Mouse (Mus musculus) forebrain, embryonic 10.5 days (tissue): ENCODE data around the gene Gde1. TPM values are rescaled to one million over a fixed set of nuclear protein-coding genes. Genes with fewer than 3 reads are reported as not detected.

Experiments used
- DNase-seq: peaks from one replicate; pipeline ENCODE4 v3.0.0-alpha.2; 2017; ENCODE audit warnings: low spot score; ENCODE audit errors: extremely low spot score
- H3K27ac ChIP-seq: fragments of 300-500 bp; sonication (generic); 2 replicates; pipeline ENCODE4 v1.5.1; 2016; ENCODE audit warnings: mild to moderate bottlenecking
- H3K27me3 ChIP-seq: fragments of 300-500 bp; sonication (generic); 2 replicates; pipeline ENCODE4 v1.6.1; 2016; ENCODE audit warnings: mild to moderate bottlenecking; ENCODE audit not compliant: poor library complexity, severe bottlenecking
- H3K36me3 ChIP-seq: fragments of 300-500 bp; sonication (generic); replicated peaks from 2 replicates; pipeline ENCODE4 v1.6.1; 2016; ENCODE audit warnings: mild to moderate bottlenecking, moderate library complexity
- H3K4me1 ChIP-seq: fragments of 300-500 bp; sonication (generic); 2 replicates; pipeline ENCODE4 v1.6.1; 2016
- H3K4me3 ChIP-seq: fragments of 300-500 bp; sonication (generic); 2 replicates; pipeline ENCODE4 v1.5.1; 2016; ENCODE audit warnings: mild to moderate bottlenecking, moderate library complexity
- H3K9me3 ChIP-seq: fragments of 300-500 bp; sonication (generic); 2 replicates; pipeline ENCODE4 v1.6.1; 2016; ENCODE audit warnings: mild to moderate bottlenecking, moderate library complexity
- WGBS: fragments of 180-500 bp; shearing (Covaris S2); methylation state at CpG from one replicate; pipeline ENCODE4 v1.1.7; 2016; 5-methylcytosine and 5-hydroxymethylcytosine counted together
- polyA plus RNA-seq: library from polyadenylated mRNA; unstranded; fragments of >200 nt; fragmentation: Nextera tagmentation; extraction: Ambion mirVana; gene quantifications from 2 replicates; pipeline ENCODE4 v1.2.1, GENCODE M21; 2016

Gde1 gene
- 76.1 and 82.2 TPM in 2 replicates for polyA plus RNA-seq

DNA sequence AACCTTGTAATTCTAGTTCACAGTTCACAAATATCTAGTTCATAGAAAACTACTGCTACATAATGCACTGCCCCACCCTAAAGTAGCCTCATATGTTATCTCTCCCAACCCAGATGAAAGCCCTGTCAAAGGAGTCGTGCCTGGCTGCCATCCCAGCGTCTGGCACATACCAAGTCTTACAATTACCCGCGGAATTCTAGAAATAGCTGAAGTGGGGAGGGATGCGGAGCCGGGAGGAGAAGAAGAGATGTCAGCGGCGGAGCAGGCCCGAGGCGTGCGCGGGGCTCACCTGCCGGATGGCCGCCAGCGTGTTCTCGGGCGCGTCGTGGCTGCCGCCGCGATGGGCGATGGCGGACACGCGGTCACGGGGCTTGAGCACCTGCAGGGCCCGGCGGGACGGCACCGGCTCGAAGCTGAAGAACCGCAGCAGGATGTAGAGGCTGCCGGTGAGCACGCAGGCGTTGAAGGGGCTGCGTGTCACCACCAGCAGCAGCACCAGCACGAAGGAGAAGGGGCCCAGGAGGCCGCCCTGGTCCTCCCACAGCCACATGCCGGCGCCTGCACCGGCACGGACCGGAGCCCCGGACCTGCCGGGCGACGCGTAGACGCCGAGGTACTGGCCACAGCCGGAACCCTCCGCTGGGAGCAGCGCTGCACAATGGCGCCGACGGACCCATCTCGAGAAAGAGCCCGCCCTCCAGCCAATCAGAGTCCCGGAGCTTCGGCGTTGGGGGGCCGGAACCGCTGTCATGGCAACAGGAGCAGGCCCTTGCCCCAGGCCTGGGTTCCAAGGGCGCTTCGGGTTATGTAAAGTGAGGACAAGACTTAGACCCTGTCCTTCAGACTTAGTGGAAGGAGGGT, at the start of gene Gde1:
Gde1 (minus strand) TSS at position 678 of the 861 bp plus-strand sequence.
- peak; percentile 95 for DNase-seq
- H3K4me1 ChIP-seq, result peaks cover 34% of the 10 kb centered on the region
- H3K4me3 ChIP-seq, result peak within 1 kb of the TSS; percentile 85
- no peaks in the 10 kb centered on the region for H3K27me3 ChIP-seq
- under 1% methylated on average over 66 of the region's 66 CpGs for WGBS
- H3K27ac ChIP-seq, result peak within 1 kb of the TSS; percentile 95
- peaks cover 31% of the 10 kb centered on the region for H3K36me3 ChIP-seq
- H3K9me3 ChIP-seq, result no peaks in the 10 kb centered on the region

DNA sequence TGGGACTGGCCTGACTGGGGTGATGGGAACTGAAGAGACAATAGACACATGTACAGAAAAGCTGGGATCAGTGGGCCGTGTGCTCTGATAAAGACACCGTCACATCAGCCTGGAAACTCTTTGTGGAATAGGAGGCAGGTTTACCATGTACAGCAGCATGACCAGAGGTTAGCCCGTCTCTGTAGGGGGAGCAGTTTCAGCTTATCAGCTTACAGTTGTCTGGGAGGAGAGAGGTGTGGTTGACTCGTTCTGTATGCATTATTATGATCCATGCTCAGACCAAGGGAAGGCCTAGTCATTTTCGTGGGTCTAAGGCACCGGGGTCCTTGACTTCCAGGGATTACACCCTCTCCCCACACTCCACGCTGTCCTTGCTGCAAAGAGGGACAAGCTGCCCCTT, 46.0 kb upstream of the Gde1 start:
- WGBS, result 85% methylated on average over 7 of the region's 7 CpGs
- DNase-seq, result no peak
- Histone ChIP-seq H3K4me1 (no peaks in the 10 kb centered on the region), H3K36me3 (peaks cover 92% of the 10 kb centered on the region), H3K27me3 (no peaks in the 10 kb centered on the region), H3K4me3 (no peak overlapping the region), H3K9me3 (no peaks in the 10 kb centered on the region), H3K27ac (no peak overlapping the region)

DNA sequence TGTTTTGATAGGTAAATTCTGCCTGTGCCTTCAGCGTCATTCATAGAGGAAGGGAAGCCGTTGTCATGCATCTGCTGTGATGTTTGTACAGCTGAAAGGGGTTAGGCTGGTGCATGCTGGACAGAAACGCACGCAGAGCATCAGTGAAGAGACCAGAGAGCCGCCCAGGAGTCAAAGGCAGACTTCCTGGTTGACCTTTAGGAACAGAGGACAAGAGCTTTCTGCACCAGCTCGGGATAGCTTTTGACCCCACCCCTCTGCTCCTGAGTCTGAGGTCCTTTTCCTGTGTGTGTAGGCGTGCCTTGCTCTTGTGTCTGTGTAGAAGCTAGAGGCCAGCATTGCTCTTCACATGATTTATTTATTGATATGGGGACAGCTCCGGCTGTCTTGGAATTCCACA, 44.1 kb upstream of the Gde1 start:
- no peaks in the 10 kb centered on the region for H3K27me3 ChIP-seq
- 77% methylated on average over 8 of the region's 8 CpGs for WGBS
- H3K36me3 ChIP-seq, result peaks cover 86% of the 10 kb centered on the region
- H3K9me3 ChIP-seq, result no peaks in the 10 kb centered on the region
- no peaks in the 10 kb centered on the region for H3K4me1 ChIP-seq
- DNase-seq, result no peak
- no peak overlapping the region for H3K27ac ChIP-seq
- H3K4me3 ChIP-seq, result no peak overlapping the region

DNA sequence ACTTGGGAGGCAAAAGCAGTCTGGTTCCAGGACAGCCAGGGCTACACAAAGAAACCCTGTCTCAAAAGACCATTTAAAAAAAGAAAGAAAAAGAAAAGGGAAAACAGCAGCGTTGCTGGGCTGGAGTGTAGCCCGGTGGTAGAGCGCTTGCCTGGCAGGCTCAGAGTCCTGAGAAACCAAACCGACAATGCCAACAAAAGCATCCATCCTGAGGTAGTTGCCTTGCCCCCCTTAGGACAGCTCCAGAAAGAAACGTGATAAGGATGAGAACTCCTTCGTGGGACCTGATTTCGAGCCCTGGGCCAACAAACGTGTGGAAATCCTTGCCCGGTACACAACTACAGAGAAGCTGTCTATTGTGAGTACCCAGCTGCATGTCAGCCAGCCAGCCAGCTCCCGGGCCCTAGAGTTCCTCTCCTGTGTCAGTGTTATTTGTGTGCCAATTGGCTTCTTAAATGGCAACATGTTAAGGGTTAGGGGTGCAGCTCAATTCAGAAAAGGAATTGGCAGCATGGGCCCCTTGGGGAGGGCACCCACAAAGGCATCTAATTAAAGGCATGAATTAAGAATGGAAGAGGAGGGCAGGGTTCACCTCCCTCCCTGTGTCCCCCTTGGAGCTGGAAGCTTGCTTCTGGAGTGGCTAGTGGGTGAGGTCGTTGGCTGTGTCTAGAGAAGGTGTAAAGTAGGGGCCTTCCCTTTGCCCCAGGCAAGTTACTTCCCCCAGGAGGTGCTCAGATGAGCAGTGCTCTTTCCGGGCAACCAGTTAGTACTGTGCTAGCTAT, 42.5 kb upstream of the Gde1 start:
- H3K27me3 ChIP-seq, result no peaks in the 10 kb centered on the region
- no peaks in the 10 kb centered on the region for H3K4me1 ChIP-seq
- DNase-seq, result no peak
- WGBS, result 93% methylated on average over 12 of the region's 12 CpGs
- H3K36me3 ChIP-seq, result peaks cover 78% of the 10 kb centered on the region
- no peak overlapping the region for H3K27ac ChIP-seq
- H3K4me3 ChIP-seq, result no peak overlapping the region
- no peaks in the 10 kb centered on the region for H3K9me3 ChIP-seq

DNA sequence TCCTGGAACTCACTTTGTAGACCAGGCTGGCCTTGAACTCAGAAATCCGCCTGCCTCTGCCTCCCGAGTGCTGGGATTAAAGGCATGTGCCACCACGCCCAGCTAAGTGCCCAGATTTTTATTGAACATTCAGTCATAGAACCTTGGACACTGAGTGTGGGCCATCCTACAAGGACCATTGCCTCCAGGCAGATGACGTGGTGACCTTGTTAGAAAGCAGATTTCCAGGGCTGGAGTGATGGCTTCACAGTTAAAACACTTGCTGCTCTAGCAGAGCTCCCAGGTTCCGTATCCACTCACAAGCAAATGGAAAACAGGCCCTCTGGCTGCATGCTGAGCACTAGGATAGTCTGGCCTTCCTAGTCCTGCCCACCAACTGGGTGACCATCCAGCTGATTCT, 39.2 kb upstream of the Gde1 start:
- no peak for DNase-seq
- Histone ChIP-seq H3K4me1 (peaks cover 17% of the 10 kb centered on the region), H3K9me3 (no peaks in the 10 kb centered on the region), H3K27ac (no peak overlapping the region), H3K4me3 (no peak overlapping the region), H3K36me3 (peaks cover 49% of the 10 kb centered on the region), H3K27me3 (no peaks in the 10 kb centered on the region)
- 94% methylated on average over 5 of the region's 5 CpGs for WGBS

DNA sequence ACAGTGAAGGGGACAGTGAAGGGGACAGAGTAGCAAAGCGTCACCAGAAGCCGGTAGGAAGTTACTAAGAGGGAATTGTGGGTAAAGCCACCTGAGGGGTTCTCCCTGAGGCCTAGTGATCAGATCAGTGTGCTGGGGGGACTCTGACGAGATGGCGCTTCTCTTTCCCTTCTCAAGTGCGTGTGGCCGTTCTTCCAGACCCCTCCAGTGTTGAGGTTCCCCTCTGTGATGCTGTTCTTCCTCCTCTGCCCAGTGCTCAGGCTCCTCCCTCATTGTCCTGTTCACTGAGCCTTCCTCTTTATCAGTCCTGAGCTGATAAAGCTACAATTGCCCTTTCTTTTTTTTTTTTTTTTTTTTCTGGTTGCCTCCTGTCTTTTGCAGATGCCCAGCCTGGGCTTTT, 36.7 kb upstream of the Gde1 start:
- Histone ChIP-seq H3K27me3 (no peaks in the 10 kb centered on the region), H3K36me3 (peaks cover 25% of the 10 kb centered on the region), H3K9me3 (no peaks in the 10 kb centered on the region), H3K4me1 (peaks cover 18% of the 10 kb centered on the region), H3K4me3 (peak overlapping the region; percentile 76; the same call in 1 of the 2 replicates), H3K27ac (no peak overlapping the region)
- WGBS, result 87% methylated on average over 6 of the region's 6 CpGs
- no peak for DNase-seq

DNA sequence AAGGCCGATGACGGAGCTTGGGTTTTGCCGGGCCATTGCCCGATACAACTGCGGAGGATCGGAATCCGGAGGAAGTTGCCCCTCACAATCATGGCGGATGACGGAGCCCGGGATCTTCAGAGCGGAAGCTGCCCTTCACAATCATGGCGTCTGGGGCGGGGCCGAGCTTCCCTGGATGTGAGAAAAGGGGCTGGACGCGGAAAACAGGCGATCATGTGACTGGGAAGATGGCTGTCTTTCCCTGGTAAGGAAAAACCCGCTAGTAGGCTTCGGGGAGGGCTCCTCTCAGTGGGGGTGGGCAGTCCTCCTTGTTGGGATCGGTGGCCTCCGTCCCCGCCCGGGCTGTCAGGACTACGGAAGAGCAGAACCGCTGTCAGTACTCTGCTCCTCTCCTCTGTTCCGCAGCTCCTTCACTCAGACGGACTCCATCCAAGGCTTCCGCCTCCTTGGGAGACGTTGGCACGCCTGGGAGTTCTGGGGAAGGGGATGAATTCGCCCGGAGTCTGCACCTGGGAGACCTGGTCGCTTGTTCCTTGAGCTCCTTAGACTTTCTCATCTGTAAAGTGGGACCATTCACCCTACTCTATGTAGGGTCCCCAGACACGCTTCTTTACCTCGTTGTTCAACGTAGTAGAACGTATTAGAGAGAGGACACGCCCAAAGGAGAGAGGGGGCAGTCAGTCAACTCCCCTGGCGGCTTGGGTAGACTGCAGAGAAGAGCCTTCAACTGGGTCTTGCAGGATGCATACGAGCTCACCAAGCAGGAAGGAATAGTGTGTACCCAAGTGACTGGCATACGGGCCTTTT, 35.2 kb upstream of the Gde1 start:
- no peaks in the 10 kb centered on the region for H3K9me3 ChIP-seq
- peak overlapping the region; percentile 76 for H3K4me3 ChIP-seq
- no peaks in the 10 kb centered on the region for H3K27me3 ChIP-seq
- H3K27ac ChIP-seq, result peak overlapping the region; percentile 85
- 2% methylated on average over 41 of the region's 41 CpGs for WGBS
- peaks cover 24% of the 10 kb centered on the region for H3K36me3 ChIP-seq
- DNase-seq, result peak; percentile 97
- peaks cover 18% of the 10 kb centered on the region for H3K4me1 ChIP-seq

DNA sequence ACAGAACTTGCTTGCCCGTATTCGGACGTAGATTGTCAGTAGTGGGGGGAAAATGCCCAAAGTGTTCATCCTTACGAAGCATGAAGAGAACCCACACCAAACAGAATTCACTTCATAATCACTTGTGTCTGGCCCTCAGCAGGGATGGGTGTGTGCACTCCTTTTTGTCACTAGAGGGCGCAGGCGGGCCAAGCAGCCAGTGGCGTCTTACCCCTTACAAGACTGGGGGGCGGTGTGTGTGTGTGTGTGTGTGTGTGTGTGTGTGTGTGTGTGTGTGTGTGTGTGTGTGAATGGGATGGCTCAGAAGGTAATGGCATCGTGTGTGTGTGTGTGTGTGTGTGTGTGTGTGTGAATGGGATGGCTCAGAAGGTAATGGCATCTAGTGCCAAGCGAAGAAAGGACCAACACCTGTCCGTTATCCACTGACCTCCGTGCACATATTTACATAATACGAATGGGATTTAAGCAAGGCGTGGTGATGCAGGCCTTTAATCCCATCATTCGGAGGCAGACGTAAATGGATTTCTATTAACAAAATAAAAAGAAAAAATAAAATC, 34.5 kb upstream of the Gde1 start, which contains the start of gene Vps35l:
Vps35l (plus strand) TSS at position 252 of the 557 bp plus-strand sequence.
- 4% methylated on average over 16 of the region's 16 CpGs for WGBS
- peak; percentile 84 for DNase-seq
- Histone ChIP-seq H3K27ac (peak within 1 kb of the TSS; percentile 85), H3K4me1 (peaks cover 18% of the 10 kb centered on the region), H3K36me3 (peaks cover 28% of the 10 kb centered on the region), H3K27me3 (no peaks in the 10 kb centered on the region), H3K4me3 (peak within 1 kb of the TSS; percentile 76), H3K9me3 (no peaks in the 10 kb centered on the region)

DNA sequence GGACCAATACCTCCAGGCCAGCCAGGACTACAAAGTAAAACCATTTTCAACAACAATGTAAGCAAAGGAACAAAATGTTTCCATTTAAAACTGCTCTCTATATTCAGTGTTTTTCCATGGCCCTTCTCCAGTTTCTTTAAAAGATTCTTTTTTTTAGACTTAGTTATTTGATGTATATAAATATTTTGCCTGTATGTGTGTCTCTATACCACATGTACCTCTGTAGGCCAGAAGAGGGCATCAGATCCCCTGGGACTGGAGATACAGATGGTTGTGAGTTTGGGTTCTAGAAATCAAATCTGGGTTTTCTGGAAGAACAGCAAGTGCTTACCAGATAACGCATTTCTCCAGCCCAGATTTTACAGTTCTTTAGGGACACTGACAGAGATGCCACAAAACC, 33.2 kb upstream of the Gde1 start:
- DNase-seq, result no peak
- Histone ChIP-seq H3K27me3 (no peaks in the 10 kb centered on the region), H3K4me3 (no peak overlapping the region), H3K27ac (no peak overlapping the region), H3K9me3 (no peaks in the 10 kb centered on the region), H3K4me1 (peaks cover 18% of the 10 kb centered on the region), H3K36me3 (peaks cover 34% of the 10 kb centered on the region)
- 67% methylated on average over 1 of the region's 1 CpGs for WGBS

DNA sequence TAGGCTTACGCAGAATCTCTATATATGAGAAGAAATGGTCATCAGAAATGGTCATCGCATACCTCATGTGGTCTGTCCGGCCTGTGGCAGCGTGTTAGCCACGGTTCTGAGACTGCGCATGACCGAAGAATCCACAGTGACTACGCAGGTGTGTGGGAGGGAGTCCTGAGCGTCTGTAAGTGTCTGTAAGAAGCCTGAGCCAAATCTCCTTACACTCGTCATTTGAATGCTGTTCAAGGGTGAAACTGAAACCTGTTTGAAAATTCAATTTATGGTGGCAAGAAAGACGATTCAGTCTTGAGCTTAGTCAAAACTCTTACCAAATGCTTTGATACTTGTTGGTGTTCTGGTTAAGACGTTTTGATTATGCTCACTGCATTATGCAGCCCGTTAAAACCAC, 27.6 kb upstream of the Gde1 start:
- peaks cover 83% of the 10 kb centered on the region for H3K36me3 ChIP-seq
- H3K9me3 ChIP-seq, result no peaks in the 10 kb centered on the region
- no peaks in the 10 kb centered on the region for H3K4me1 ChIP-seq
- no peak for DNase-seq
- WGBS, result 92% methylated on average over 13 of the region's 13 CpGs
- H3K27me3 ChIP-seq, result no peaks in the 10 kb centered on the region
- no peak overlapping the region for H3K27ac ChIP-seq
- no peak overlapping the region for H3K4me3 ChIP-seq

DNA sequence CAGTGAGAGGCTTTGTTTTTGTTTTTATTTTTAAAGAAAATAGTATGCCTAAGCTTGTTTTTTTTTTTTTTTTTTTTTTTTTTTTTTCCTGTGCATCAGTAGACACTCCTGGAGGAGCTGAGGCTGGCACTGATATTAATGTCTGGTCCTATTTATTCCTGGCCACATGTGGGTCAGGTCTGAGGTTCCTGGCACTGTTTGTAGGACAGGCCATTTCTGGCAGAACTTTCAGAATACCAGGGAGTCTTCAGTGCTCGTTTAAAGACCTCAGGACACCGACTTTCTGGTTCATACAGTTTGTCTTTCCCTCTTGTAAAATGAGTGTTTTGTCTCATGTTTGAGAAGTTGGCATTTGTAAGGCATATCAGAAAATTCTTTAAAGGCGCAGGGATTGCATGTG, 26.2 kb upstream of the Gde1 start:
- H3K4me1 ChIP-seq, result no peaks in the 10 kb centered on the region
- no peak for DNase-seq
- no peaks in the 10 kb centered on the region for H3K27me3 ChIP-seq
- peaks cover 92% of the 10 kb centered on the region for H3K36me3 ChIP-seq
- 89% methylated on average over 3 of the region's 3 CpGs for WGBS
- no peaks in the 10 kb centered on the region for H3K9me3 ChIP-seq
- no peak overlapping the region for H3K4me3 ChIP-seq
- H3K27ac ChIP-seq, result no peak overlapping the region
